Mouse (Mus musculus): ENCODE data around the gene Lifr. TPM values are rescaled to one million over a fixed set of nuclear protein-coding genes. Genes with fewer than 3 reads are reported as not detected.

Lifr gene
- total RNA-seq, 2 experiments from 2014 or later, result 69.5 to 75.8 TPM

DNA sequence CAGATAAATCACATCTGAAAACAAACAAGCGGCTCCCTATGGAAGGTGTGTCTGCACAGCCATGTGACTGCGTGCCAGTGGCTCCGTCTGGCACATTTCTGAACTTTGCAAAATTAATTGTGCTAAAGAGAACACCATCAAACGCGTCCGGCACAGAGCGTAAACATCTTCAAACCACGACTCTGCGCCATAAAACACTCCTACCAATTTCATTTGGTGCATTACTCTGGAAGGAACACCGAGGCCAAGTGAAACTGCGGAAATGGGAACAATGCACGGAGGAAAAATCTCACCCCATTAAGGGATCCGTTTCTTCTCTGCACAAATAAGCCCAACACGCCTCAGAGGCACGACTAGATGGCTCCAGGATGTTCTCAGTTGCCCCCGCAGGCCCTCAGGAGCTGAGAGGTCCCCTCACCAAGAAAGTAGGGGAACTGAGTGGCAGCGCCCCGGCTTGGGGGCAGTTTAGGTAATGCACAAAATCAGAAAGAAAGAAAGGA lies 38.3 kb downstream of the Lifr start:
- peak; percentile 53 for DNase-seq

DNA sequence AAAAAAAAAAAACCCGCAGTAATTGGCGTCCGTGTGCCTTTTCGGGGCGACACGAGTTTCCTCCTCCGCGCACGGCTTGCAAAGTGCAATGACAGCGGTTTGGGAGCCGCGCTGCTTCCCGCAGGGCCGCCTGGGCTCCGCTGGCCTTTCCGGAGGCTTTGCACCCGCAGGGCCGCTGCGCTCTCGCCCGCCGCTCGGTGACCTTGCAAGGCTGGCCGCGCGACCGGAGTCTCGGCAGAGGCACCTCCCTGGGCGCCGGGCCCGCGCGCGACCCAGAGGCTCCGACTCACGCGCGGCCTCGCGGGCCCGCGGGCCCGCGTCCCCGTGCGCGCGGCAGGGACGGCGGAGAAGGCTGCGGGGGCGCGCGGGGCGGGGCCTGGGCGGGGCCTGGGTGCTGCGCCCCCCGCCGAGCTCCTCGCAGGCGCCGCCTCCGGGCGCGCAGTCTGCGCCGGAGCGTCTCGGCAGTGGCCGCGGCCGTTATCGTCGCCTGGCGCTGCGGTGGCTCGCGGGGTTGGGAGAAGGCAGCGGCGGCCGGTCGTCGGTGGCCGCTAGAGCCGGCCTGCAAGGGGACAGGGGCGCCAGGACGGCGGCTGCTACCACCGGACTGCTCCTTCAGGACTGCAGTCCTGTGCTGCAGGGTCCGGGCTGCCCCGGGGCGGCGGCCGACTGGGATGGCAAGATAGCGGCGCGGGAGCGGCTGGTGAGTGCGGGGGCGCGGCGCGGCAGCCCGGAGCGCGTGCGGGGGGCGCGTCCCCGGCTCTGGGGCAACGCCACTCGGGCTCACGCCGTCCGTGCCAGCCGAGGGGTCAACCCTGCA lies 38.9 kb downstream of the Lifr start:
- DNase-seq, result peak; percentile 97

DNA sequence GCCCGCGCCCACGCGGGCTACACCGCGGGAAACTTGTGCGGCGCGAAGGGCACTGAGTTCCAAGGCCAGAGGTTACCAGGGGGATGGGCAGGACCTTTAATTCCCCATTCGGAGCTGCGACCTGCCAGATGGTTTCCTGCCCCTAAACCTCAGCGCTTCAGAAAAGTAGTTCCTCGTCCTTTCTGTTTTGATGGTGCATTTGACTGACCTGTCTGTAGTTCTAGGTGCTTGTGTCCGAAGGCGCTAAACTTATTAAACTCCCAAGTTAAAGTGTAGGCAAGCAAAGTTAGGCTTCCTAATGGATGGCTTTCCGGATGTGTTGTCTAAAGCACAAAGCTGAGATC lies 39.5 kb downstream of the Lifr start:
- no peak for DNase-seq

DNA sequence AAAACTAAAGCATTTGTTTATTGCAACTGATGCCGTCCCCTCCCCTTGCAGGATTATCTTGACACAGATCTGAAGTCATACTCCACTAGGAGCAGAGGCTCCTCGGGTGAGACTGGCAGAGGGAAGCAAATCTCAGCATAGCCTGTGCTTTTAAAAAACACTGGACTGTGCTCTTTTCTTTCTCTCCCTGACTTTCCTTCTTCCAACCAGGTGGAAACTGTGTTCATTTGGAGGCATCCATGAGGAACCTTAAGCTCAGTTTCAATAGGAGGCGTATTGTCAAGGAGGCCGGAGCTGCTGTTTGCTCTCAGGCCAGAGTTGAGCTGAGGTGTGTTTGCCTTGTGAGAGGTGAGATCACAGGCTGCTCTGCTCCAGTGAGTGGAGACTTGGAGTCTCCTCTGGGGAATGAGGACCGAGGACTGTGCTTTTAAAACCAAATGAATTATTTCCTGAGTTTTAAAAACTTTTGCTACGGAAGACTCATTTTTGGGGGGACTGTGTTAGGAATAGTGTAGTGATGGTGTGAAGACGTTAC lies 40.3 kb downstream of the Lifr start:
- DNase-seq, result no peak

DNA sequence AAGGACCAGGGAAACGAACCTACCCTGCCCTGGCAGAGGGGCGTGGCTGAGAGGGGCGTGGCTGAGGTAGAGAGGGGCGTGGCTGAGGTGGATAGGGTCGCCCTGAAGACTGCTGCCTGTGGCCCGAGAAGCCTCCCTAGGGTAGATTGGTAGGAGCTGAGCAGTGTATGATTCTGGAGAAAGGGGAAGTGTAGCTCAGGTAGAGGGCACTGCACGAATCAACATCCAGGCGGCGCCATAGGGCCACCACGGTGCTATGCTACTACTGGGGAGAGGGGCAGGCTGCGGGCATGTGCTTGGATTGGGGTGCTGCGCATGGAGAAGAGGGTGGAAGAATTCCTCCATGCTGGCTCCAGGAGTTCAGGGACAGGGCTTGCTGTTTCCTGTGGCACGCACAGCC lies 42.3 kb downstream of the Lifr start:
- DNase-seq, result peak; percentile 61

DNA sequence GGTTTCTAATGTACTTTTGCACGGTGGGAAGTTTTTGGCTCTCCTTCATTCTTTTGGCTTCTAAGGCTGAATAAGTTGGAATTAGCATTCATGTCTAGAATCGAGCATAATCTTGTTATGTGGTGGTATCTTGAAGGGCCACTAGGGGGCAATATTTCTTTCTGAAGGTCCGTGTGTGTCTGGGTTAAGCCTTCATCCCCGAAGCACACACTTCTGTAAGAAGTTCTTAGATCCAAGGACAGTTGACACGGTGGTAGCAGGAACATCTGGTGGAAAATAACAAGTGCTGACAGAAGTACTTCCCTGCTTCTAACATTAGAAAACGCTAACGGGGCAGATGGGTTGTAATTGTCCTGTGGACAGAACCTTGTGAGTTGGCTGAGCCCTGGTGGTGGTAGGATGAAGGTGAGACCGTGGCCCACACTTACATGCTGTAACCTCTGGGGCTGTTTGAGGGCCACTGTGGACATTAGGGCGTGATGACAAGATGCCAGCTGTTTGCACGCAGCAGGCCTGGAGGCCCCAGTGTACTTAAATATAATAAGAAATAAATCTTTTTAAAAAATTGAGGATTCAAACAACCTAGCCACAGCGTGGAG lies 44.1 kb downstream of the Lifr start:
- DNase-seq, result no peak

DNA sequence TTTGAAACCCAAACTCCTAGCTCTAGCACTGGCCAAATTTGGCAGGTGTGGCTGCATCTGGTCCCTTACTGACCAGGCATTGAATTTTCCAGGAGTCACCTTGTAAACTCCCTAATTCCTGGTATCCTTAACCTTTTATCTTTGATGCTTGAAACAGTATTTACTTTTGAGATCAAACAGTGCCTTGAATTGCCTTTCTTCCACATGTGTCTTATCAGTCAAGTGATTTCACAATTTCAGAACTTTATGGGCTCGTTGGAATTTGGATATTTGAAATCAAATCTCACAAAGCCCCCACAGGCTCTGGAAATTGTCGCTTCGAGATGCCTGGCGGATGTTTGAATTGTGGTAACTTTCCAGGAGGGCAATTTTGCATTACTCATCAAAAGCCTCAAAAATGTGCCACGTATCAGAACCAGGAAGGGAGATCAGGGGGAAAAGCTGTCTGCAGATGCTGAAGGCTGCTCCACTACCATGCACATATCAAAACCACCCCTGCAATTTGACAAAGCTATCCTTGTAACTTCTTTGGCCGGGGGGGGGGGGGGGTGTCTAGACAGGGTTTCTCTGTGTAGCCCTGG lies 45.7 kb downstream of the Lifr start:
- DNase-seq, result no peak

DNA sequence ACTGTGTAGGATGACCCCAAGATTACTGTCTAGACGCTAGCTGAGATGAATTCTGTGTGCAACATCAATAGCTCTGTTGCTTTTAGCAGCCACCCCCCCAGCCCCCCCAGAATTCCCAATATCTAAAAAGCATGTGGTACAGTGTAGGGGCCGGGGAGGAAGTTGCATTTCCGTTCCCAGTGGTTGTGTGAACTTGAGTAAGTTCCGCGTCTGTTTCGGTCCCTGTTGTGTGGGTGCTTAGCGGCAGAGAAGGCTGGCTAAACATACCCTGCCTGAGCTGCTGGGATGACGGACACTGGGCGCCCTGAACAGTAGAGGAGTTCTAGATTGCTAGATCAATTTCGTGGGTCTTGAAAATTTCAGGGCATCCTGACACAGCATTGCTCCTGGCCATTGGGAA lies 46.5 kb downstream of the Lifr start:
- DNase-seq, result no peak

DNA sequence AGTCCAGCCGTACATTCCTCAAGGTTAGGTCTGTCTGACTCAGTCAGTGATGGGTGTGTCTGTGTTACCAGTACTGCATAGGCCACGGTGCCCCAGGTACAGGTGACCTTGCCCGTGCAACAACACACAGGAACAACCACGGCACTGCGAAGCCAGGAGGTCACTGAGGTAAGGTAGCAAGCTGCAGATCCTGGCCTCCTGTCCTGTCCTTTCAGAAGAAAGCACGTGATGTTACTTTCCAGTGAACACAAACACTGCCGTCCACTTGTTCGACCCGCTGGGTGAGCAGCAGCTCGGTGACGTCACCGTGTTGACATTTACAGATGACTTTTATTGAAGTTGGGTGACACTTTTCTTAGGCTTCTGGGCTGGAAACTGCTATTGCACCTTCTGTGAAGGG lies 47.2 kb downstream of the Lifr start:
- peak; percentile 43 for DNase-seq

DNA sequence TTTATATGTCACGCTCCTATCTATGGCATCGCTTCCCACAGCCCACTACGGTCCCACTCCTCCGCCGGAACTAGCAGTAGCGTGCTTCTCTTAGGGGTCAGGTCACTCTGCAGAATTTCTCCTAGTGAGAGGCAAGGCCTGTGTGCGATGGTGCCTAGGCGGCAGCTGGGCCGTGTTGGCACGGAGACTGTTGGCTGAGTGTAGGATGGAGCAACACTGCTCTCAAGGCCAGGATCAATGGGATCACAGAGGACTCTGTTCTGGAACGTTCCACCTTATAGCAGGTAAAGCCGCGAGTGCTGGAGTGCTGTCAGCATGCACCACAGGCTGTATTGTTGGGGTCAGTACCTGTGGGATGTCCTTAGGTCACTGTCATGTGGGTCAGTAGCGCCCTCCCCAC lies 48.1 kb downstream of the Lifr start:
- peak; percentile 62 for DNase-seq

DNA sequence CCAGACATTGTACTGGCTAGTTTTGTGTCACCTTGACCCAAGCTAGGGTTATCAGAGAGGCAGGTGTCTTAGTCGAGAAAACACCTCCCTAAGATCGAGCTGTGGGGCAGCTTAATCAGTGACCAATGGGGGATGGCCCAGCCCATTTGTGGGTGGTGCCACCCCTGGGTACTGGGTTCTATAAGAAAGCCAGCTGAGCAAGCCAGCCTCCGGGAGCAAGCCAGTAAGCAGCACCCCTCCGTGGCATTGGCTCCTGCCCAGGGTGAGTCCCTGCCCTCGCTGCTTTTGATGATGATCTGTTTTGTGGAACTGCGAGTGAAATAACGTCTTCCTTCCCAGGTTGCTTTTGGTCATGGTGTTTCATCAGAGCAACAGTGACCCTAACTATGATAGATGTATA lies 49.9 kb downstream of the Lifr start:
- DNase-seq, result no peak

DNA sequence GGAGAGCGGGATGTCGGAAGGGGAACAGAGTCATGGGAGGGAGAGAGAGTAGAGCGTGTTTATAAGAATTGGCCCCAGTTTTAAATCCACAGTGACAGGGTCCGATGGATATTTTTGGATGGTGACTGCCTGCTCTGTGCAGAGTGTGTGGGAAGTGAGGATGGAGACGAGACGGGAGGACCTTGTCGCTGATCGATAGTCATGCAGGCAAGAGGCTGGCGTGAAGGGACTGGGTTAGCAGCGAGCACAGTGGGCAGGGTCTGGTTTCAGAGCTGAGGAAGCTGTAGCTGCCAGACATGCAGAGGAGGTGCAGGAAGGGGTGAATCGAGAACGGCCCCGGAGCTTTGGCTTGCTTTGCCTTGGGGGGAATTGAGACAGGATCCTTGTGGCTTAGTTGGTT lies 50.8 kb downstream of the Lifr start:
- no peak for DNase-seq

DNA sequence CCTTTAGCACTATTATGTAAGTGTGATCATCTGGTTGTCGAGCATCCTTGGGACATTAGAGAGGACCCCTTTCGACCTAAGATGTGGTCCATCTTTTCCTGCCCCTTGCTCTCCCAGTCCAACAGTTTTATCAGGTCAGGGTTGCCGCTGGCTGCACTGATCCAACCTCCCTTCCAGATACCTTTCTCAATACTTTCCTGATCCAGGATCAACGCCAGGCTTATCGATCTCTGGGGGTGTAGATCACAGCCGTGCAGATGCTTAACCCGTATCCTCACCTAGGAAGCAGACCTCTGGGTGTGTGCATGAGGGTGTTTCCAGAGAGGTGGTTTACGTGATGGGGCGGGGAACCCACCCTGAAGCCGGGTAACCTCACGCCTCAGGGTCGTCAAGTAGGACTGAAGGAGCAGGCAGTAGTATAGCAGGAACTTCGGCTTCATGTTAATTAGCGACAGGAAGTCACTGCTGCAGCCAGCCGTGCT lies 53.3 kb downstream of the Lifr start:
- DNase-seq, result no peak

DNA sequence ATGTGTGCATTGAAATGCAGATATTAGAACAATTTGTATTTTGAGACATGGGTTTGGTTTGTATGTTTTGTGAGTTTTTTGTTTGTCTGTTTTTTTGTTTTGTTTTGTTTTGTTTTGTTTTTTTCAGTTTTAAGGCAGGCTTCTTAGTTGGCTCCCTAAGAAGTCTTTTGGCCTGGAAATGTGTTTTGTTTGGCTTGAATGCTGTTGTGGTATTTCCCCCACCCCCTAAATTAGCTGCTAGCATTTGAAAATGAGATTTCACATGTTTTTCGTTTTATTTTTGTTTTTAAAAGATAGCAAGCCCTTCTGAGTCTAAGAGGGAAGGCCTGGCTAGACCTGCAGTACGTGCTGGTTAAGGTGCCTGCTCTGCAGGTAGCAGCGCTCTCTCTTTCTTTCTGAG lies 54.1 kb downstream of the Lifr start:
- DNase-seq, result no peak

DNA sequence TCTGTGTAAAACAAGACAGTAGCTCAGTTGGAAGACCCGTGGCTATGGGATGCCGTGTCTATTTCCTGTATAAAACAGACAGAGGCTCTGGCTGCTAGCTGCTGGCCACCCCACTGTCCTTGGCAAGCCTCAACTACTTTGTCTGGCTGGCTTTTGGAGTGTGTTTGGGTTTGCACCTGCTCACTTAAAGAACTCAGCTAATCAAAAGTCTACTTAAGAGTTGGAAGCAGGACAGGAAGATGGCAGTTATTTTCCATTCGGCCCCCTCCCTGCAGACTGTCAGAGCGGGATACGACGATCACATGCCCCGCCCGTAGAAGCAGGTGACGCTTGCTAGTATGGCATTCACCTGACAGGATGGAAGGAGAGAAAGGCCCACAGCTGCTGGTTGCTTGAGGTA lies 54.5 kb downstream of the Lifr start:
- no peak for DNase-seq

DNA sequence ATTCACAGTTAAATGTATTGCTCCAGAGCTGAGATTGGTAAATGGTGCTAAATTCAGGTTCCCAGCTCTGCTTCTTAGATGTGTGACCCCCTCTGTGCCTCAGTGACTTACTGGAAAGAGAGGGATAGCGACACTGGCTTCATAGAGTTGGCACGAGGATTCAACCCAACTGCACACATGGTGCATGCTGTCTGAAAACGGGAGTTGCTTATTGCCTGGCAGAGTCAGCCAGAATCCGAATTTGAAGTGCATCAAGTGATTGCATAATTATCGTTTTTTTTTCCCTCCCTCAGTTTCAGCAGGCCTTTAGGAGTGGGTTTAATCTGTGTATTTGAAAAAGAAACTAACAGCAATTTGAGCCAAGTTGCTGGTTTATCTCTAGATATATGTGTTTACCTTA lies 55.1 kb downstream of the Lifr start:
- DNase-seq, result no peak

DNA sequence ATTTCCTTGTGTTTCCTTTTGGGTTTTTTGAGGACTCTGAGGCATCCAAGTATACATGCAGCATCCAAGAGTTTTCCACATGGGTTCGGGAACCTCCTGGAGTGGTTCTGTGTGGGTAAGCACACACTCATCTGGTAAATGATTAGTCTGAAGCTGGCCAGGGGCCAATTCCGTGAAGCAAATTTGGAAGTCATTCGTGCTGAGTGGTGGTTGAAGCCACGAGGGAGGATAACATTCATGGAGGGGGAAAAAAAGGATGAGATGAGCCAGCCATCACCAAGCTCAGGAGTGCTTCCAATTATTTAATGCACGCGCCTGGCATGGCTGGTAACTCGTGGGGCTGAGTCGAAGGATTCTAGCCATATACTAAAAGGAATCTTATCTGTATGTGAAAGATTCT lies 56.1 kb downstream of the Lifr start:
- no peak for DNase-seq

DNA sequence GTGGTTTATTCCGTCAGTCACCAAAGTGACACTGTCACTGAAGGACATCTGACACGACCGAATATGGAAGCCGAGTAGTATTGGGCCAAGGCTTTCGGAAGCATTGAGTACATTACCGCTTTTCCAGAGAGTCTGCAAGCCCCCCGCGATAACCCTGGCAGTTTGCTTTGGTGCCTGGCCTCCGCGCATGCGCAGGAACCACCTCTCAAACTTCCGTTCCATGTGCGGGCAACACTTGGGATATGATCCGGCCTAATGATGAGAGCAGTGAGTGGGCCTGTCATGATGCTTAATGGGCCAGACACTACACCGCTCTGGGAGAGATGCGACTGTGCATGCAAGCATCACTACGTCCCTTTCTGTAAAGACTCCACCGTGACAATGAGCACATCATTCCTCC lies 59.4 kb downstream of the Lifr start:
- no peak for DNase-seq

DNA sequence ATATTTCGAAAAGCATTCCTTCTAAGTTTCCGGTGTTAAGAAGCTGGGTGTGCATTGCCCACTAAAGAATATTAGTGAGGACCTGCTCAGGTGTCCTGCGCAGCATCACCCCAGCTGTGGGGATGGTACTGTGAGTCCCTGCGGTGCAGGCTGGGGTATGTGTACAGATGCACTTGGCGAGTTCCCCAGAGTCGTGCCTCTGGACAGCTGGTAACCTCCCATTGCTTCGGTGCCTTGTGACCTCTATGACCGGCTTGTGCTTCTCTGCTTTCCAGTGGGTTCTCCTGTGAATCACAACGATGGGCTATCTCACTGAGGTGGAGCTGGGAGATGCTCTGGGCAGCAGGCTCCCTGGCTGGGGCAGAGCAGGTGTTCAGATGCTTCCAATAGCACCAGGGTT lies 60.2 kb downstream of the Lifr start:
- no peak for DNase-seq

DNA sequence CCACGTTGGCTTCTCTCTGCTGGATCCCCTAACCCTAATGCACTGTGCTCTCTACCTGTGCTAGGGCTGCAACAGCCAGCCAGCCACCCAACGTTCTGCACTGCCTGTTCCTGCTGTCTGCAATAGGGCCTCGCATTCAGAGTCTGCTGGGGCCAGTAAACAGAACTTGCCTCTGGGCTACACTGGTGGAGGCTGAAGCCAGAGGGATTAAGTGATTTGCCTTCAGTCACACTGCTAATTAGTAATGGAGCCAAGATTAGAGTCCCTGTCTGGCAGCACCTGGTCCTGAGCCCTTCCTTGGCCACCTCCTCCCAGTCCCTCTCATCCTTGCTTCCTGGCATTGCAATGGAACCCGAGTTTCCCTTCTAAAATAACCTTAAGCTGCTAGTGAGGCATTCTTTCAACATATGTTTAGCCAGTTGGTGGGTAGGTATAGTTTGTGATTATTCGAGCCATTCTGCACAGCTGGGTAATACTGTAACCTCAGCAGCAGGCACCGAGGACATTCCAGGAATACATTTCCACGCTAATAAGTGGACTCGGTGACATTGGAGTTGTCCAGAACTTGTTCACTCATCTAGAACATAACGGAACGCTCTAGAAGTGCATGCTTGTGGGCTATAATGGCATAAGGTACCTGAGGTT lies 61.8 kb downstream of the Lifr start:
- no peak for DNase-seq

DNA sequence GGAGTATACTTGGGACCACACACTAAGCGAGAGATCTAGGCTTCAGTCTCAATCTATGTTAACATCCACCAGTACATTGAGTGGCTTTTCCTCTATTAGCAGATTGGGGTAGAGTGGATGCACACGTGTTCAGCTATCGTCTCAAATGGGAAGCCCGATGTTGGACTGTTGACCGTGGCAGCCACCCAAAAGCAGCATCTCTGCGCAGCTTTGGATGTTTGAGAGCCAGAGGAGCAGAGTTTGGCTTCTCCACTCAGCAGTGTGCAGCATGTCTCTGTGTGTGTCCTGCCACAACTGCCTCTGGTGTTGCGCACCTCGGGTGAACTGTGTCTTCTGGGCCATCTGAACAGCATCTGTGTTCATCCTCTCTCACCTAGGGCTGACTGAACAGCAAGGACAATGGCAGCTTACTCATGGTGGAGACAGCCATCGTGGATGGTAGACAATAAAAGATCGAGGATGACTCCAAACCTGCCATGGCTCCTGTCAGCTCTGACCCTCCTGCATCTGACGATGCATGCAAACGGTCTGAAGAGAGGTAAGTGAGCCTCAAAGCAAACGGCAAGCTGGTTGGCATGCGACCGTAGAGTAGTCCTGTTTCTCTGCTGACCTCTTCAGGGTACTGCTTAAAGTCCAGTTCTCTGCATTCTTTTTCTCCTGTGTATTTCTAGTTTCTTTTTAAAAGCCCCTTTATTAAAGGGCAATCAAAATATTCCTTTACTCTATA lies 63.8 kb downstream of the Lifr start:
- no peak for DNase-seq

DNA sequence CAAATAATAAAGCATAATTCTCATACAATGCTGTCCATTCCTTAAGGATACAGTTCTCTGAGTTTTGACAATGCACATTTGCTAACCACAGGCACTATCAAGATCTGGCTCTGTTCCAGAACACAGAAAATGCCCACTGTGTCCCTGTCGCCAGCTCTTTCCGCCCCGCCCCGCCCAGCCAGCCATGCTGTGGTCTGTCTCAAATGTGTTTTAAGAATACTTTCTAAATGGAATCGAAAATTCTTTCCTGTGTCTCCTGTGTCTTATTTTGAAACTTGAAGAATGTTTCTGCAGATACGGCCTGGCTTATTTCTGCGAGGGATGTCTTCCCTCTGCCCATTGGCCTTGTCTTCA lies 64.3 kb downstream of the Lifr start:
- no peak for DNase-seq

Measured in adrenal gland, postnatal 10 days (tissue).